Mouse (Mus musculus) kidney, postnatal 0 days (tissue): ENCODE data around the gene Sipa1l3. TPM values are rescaled to one million over a fixed set of nuclear protein-coding genes. Genes with fewer than 3 reads are reported as not detected.

Source experiments
- ATAC-seq: fragments of 200-750 bp; cut with Nextera tagmentation; replicated peaks from 2 replicates; pipeline ENCODE4 v1.8.0; 2017; ENCODE audit warnings: low read depth, moderate number of reproducible peaks, moderate TSS enrichment, moderate library complexity; ENCODE audit not compliant: low FRiP score
- DNase-seq: peaks from one replicate; pipeline ENCODE4 v3.0.0-alpha.2; 2016; ENCODE audit warnings: low spot score
- H3K27ac ChIP-seq: fragments of 300-500 bp; sonication (generic); 2 replicates; pipeline ENCODE4 v1.5.1; 2014; ENCODE audit warnings: mild to moderate bottlenecking
- H3K27me3 ChIP-seq: fragments of 300-500 bp; sonication (generic); 2 replicates; pipeline ENCODE4 v1.6.1; 2014; ENCODE audit warnings: low read length, mixed read lengths; ENCODE audit not compliant: insufficient read depth
- H3K36me3 ChIP-seq: fragments of 300-500 bp; sonication (generic); 2 replicates; pipeline ENCODE4 v1.6.1; 2014; ENCODE audit warnings: low read length, mixed read lengths; ENCODE audit not compliant: insufficient read depth
- H3K4me1 ChIP-seq: fragments of 300-500 bp; sonication (generic); replicated peaks from 2 replicates; pipeline ENCODE4 v1.6.1; 2014; ENCODE audit warnings: antibody characterized with exemption, low read length, mixed read lengths; ENCODE audit not compliant: insufficient read depth
- H3K4me2 ChIP-seq: fragments of 300-500 bp; sonication (generic); 2 replicates; pipeline ENCODE4 v1.6.1; 2014; ENCODE audit warnings: mild to moderate bottlenecking, low read length, moderate library complexity, mixed read lengths
- H3K4me3 ChIP-seq: fragments of 300-500 bp; sonication (generic); replicated peaks from 2 replicates; pipeline ENCODE4 v1.5.1; 2014; ENCODE audit warnings: low read depth, low read length
- H3K9ac ChIP-seq: fragments of 300-500 bp; sonication (generic); 2 replicates; pipeline ENCODE4 v1.6.1; 2014; ENCODE audit warnings: low read depth, low read length
- H3K9me3 ChIP-seq: fragments of 300-500 bp; sonication (generic); replicated peaks from 2 replicates; pipeline ENCODE4 v1.6.1; 2016; ENCODE audit warnings: low read length, inconsistent platforms, mixed read lengths
- CTCF ChIP-seq: IDR thresholded peaks from 2 replicates; pipeline ENCODE4 v1.5.1; 2016; ENCODE audit warnings: antibody characterized with exemption, low read depth, mild to moderate bottlenecking, moderate library complexity
- WGBS: fragments of 180-500 bp; shearing (Covaris S2); extraction: QIAGEN DNeasy Blood & Tissue Kit; methylation state at CpG from one replicate; pipeline ENCODE4 v1.1.7; 2014; 5-methylcytosine and 5-hydroxymethylcytosine counted together
- polyA plus RNA-seq: library from polyadenylated mRNA; unstranded; fragments of >200 nt; fragmentation: Nextera tagmentation; extraction: Ambion mirVana; gene quantifications from 2 replicates; pipeline ENCODE4 v1.2.1, GENCODE M21; 2015

Sipa1l3 gene
- polyA plus RNA-seq, 1 experiment from 2014 or later, result 8.3 TPM

DNA sequence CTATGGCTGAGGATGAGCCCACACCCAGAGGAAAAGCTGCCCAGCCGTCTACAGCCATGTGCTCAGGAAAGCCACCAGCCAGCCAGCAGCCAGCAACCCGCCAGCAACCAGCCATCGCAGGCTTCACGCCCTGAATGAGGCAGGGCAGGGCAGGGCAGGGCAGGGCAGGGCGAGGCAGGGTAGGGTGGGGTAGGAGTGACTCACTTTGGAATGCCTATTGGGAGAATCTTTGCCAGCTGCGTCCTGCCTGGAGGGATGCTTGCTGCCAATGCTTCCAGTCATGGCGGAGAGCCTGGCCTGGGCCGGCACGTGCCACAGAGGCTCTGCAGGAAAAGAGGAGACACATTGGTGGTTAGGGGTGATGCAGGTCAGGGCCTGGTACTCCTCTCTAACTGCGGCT, 168.0 kb downstream of the Sipa1l3 start:
- H3K36me3 ChIP-seq, result peaks cover 38% of the 10 kb centered on the region
- H3K27ac ChIP-seq, result no peak overlapping the region
- no peaks in the 10 kb centered on the region for H3K9me3 ChIP-seq
- no peak for DNase-seq
- TF ChIP-seq CTCF, result no peak
- ATAC-seq, result no peak
- H3K4me2 ChIP-seq, result no peak overlapping the region
- H3K4me1 ChIP-seq, result no peaks in the 10 kb centered on the region
- H3K9ac ChIP-seq, result no peak overlapping the region
- 91% methylated on average over 10 of the region's 10 CpGs for WGBS
- H3K4me3 ChIP-seq, result no peak overlapping the region
- H3K27me3 ChIP-seq, result no peaks in the 10 kb centered on the region

DNA sequence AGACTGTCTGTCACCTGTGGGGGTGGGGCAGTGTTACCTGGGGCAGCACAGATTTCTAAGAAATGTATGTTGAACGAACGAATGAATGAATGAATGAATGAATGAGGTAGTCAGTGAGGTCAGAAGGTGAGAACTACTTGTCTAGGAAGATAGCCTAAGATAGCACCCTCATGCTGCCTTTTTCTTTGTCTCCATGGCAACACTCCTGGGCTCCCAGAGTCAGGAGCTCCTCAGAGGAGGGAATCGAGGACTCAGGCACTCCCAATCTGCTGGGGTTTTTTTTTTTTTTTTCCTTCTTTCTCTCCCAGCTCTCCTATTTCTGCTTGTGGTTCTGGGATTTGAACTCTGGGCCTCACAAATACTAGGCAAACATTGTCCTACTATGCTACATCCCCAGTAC, 172.2 kb downstream of the Sipa1l3 start:
- DNase-seq, result no peak

DNA sequence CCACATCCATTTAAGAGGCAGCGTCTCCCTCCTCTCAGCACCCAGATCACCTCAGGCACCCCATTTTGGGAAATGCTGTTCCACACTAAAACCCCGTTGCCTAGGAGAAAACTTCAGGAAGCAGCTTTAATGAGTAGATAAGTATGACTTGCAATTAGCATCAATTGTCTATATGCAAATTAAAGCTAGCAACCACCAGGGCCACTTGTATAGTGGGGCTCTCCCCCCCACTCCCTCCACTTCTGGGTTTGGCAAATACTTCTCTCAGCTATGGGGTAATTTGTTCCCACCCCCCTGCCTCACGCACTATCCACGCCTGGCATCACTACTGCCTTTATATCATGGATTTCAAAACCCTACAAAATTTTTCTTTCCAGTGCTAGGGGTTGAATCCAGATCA, 172.9 kb downstream of the Sipa1l3 start:
- Histone ChIP-seq H3K4me3 (no peak overlapping the region), H3K9me3 (no peaks in the 10 kb centered on the region), H3K27ac (no peak overlapping the region), H3K36me3 (peaks cover 17% of the 10 kb centered on the region), H3K4me1 (no peaks in the 10 kb centered on the region), H3K27me3 (no peaks in the 10 kb centered on the region; the same call in 1 of the 2 replicates), H3K4me2 (no peak overlapping the region), H3K9ac (no peak overlapping the region)
- WGBS, result 85% methylated on average over 4 of the region's 4 CpGs
- DNase-seq, result no peak
- ATAC-seq, result no peak
- no peak for TF ChIP-seq CTCF

More for the DNA sequence above, 172.2 kb downstream of the Sipa1l3 start:
- Histone ChIP-seq H3K9me3 (no peaks in the 10 kb centered on the region), H3K4me1 (no peaks in the 10 kb centered on the region), H3K9ac (no peak overlapping the region), H3K27ac (no peak overlapping the region), H3K4me3 (no peak overlapping the region), H3K27me3 (no peaks in the 10 kb centered on the region; the same call in 1 of the 2 replicates), H3K4me2 (no peak overlapping the region), H3K36me3 (peaks cover 23% of the 10 kb centered on the region)
- TF ChIP-seq CTCF, result no peak
- 75% methylated on average over 3 of the region's 3 CpGs for WGBS
- ATAC-seq, result no peak

GRCm38 (mm10) chr7:29343746-29344145, 174.7 kb downstream of the Sipa1l3 start:
- H3K4me3 ChIP-seq, result no peak overlapping the region
- 0 out of 2 replicates have a peak, but pooled peaks cover 5% of the 10 kb centered on the region for H3K36me3 ChIP-seq
- H3K9ac ChIP-seq, result no peak overlapping the region
- H3K4me2 ChIP-seq, result no peak overlapping the region
- H3K27me3 ChIP-seq, result no peaks in the 10 kb centered on the region; the same call in 1 of the 2 replicates
- no peaks in the 10 kb centered on the region; the same call in 1 of the 2 replicates for H3K4me1 ChIP-seq
- ATAC-seq (no peak), DNase-seq (no peak)
- no peaks in the 10 kb centered on the region for H3K9me3 ChIP-seq
- TF ChIP-seq CTCF, result no peak
- H3K27ac ChIP-seq, result no peak overlapping the region
- WGBS, result 93% methylated on average over 7 of the region's 7 CpGs

DNA sequence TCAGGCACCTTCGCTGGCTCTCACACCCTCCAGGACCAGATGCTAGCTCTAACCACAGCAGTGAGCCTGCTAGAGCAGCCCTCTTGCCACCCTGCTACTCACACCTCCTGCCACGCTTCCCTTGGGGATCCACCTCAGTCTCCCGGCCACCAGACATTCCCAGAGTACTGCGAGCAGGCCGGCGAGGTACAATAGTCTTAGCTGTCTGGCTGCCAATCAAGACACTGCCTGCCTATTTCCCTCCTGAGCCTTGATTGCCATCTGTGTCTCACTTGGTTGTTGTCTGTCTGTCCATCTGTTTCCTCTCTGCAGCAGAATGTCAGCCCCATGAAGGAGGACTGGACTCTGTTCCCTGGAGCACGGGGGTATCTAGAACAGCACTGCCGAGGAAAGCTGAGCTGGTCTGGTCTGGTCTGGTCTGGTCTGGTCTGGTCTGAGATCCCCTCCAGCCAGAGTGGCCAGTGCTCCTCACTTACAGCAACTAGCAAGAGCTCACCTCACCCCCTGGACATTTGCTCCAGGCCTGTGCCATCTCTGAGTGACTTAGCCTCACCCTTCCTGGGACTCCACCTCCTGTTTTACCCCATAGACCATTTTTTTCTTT, 175.8 kb downstream of the Sipa1l3 start:
- Histone ChIP-seq H3K36me3 (0 out of 2 replicates have a peak, but pooled peaks cover 3% of the 10 kb centered on the region), H3K9me3 (no peaks in the 10 kb centered on the region), H3K9ac (no peak overlapping the region), H3K4me2 (no peak overlapping the region), H3K27ac (no peak overlapping the region), H3K27me3 (no peaks in the 10 kb centered on the region; the same call in 1 of the 2 replicates), H3K4me1 (no peaks in the 10 kb centered on the region; the same call in 1 of the 2 replicates), H3K4me3 (no peak overlapping the region)
- no peak for DNase-seq
- 61% methylated on average over 8 of the region's 8 CpGs for WGBS
- ATAC-seq, result no peak
- no peak for TF ChIP-seq CTCF

GRCm38 (mm10) chr7:29341722-29342121, 176.7 kb downstream of the Sipa1l3 start:
- no peak overlapping the region for H3K4me3 ChIP-seq
- no peaks in the 10 kb centered on the region for H3K9me3 ChIP-seq
- H3K4me2 ChIP-seq, result no peak overlapping the region
- no peaks in the 10 kb centered on the region; the same call in 1 of the 2 replicates for H3K4me1 ChIP-seq
- no peak for TF ChIP-seq CTCF
- no peaks in the 10 kb centered on the region; the same call in 1 of the 2 replicates for H3K27me3 ChIP-seq
- no peak overlapping the region for H3K27ac ChIP-seq
- ATAC-seq, result no peak
- 72% methylated on average over 12 of the region's 12 CpGs for WGBS
- no peak overlapping the region for H3K9ac ChIP-seq
- no peak for DNase-seq
- H3K36me3 ChIP-seq, result 0 out of 2 replicates have a peak, but pooled peaks cover 2% of the 10 kb centered on the region
